Mouse (Mus musculus): ENCODE measurements around the gene Tmem143. TPM values are rescaled to one million over a fixed set of nuclear protein-coding genes. Genes with fewer than 3 reads are reported as not detected.

Tmem143 gene
- polyA plus RNA-seq, 1 experiment from 2014 or later = 8.7 TPM

DNA sequence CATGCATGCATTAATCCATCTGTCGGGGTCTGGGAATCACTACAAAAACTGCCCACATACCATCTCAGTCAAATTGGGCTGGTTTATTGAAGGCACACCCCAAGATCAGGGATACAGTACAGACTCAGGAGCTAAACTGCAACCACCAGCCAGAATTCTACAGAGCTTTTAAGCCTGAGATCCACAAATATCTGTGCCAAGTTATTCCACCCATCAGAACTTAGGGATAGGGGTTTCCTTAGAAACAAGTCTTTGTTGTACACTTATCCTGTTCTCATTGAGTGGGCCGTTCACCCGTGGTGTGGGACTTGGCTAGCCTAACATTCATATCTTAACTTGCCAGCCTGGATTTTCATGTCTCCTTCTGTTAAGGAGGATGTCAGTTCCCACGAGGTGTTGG is 52.3 kb downstream of the Tmem143 start:
- Histone ChIP-seq H3K4me3 (ENCODE audit: control insufficient read depth in 1 of 2, insufficient read depth in 1 of 2, low read depth in 1 of 2, low read length in 2 of 2) (no peak overlapping the region), H3K4me2 (ENCODE audit: low read length) (no peak overlapping the region), H3K4me1 (ENCODE audit: control insufficient read depth in 2 of 2, insufficient read depth in 2 of 2, low read length in 2 of 2) (no peaks in the 10 kb centered on the region), H3K9ac (ENCODE audit: low read length) (no peak overlapping the region), H3K27me3 (ENCODE audit: control insufficient read depth, insufficient read depth, low read length) (no peaks in the 10 kb centered on the region), H3K36me3 (ENCODE audit: control insufficient read depth, insufficient read depth, low read length) (no peaks in the 10 kb centered on the region), H3K27ac (replicated peaks in 1 of 2; ENCODE audit: control insufficient read depth in 1 of 2, insufficient read depth in 1 of 2, low read depth in 2 of 2, low read length in 2 of 2) (no peak overlapping the region), H3K9me3 (ENCODE audit: control insufficient read depth, low read length) (no peaks in the 10 kb centered on the region)
- WGBS = 66% methylated on average over 4 of the region's 4 CpGs
- no peak for ATAC-seq (ENCODE audit: insufficient number of reproducible peaks, insufficient read depth, low FRiP score, low read depth)

DNA sequence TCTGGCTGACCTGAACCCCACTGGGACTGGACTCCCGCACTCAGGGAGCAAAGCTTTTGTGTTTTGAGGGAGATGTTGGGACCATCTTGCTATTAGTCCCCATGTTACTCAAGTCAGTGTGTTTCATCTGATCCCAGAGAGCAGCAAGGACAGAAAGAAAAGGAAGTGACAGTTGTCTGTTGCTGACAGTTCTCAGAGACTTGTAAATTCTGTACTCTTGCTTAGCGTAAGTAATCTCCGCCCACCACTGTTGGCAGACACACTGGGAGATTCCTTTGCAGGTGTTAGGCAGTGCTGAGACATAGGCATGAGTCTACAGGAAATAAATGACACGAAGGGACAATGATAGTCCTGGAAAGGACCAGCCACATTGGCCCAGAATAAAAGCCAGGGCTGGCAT is 59.9 kb downstream of the Tmem143 start:
- Histone ChIP-seq H3K4me2 (ENCODE audit: low read length) (no peak overlapping the region), H3K9me3 (ENCODE audit: control insufficient read depth, low read length) (no peaks in the 10 kb centered on the region), H3K27me3 (ENCODE audit: control insufficient read depth, insufficient read depth, low read length) (no peaks in the 10 kb centered on the region), H3K9ac (ENCODE audit: low read length) (no peak overlapping the region), H3K4me1 (ENCODE audit: control insufficient read depth in 2 of 2, insufficient read depth in 2 of 2, low read length in 2 of 2) (no peaks in the 10 kb centered on the region), H3K36me3 (ENCODE audit: control insufficient read depth, insufficient read depth, low read length) (no peaks in the 10 kb centered on the region), H3K4me3 (ENCODE audit: control insufficient read depth in 1 of 2, insufficient read depth in 1 of 2, low read depth in 1 of 2, low read length in 2 of 2) (no peak overlapping the region), H3K27ac (replicated peaks in 1 of 2; ENCODE audit: control insufficient read depth in 1 of 2, insufficient read depth in 1 of 2, low read depth in 2 of 2, low read length in 2 of 2) (no peak overlapping the region)
- 49% methylated on average over 4 of the region's 4 CpGs for WGBS
- ATAC-seq (ENCODE audit: insufficient number of reproducible peaks, insufficient read depth, low FRiP score, low read depth) = no peak

Other genes with a start within 250 kb of the Tmem143 start
- 2.4 and 2.7 TPM in 2 replicates for gene Fut2, start 230.5 kb upstream of the Tmem143 start, polyA plus RNA-seq (2014; fragmentation: Nextera tagmentation; extraction: Ambion mirVana)
- not detected in 2 replicates for gene Ntn5, start 212.9 kb upstream of the Tmem143 start, polyA plus RNA-seq (2014; fragmentation: Nextera tagmentation; extraction: Ambion mirVana)
- 0.28 and 0.41 TPM in 2 replicates for gene Sec1, start 202.5 kb upstream of the Tmem143 start, polyA plus RNA-seq (2014; fragmentation: Nextera tagmentation; extraction: Ambion mirVana)
- gene Car11, start 197.1 kb upstream of the Tmem143 start, polyA plus RNA-seq (2014; fragmentation: Nextera tagmentation; extraction: Ambion mirVana) = 6.8 and 8.0 TPM in 2 replicates
- 4.5 and 7.3 TPM in 2 replicates for gene Dbp, start 191.9 kb upstream of the Tmem143 start, polyA plus RNA-seq (2014; fragmentation: Nextera tagmentation; extraction: Ambion mirVana)
- 666 and 743 TPM in 2 replicates for gene Rpl18, start 181.5 kb upstream of the Tmem143 start, polyA plus RNA-seq (2014; fragmentation: Nextera tagmentation; extraction: Ambion mirVana)
- 11.9 and 12.5 TPM in 2 replicates for gene Sphk2, start 178.9 kb upstream of the Tmem143 start, polyA plus RNA-seq (2014; fragmentation: Nextera tagmentation; extraction: Ambion mirVana)
- gene Fam83e, start 175.7 kb upstream of the Tmem143 start, polyA plus RNA-seq (2014; fragmentation: Nextera tagmentation; extraction: Ambion mirVana) = 0.16 and 0.31 TPM in 2 replicates
- gene Spaca4, start 171.1 kb upstream of the Tmem143 start, polyA plus RNA-seq (2014; fragmentation: Nextera tagmentation; extraction: Ambion mirVana) = not detected in 2 replicates
- 0.31 and 1.1 TPM in 2 replicates for gene Lmtk3, start 113.2 kb upstream of the Tmem143 start, polyA plus RNA-seq (2014; fragmentation: Nextera tagmentation; extraction: Ambion mirVana)
- 0.30 and 0.81 TPM in 2 replicates for gene Sult2b1, start 112.3 kb upstream of the Tmem143 start, polyA plus RNA-seq (2014; fragmentation: Nextera tagmentation; extraction: Ambion mirVana)
- 88.6 and 89.7 TPM in 2 replicates for gene Cyth2, start 82.4 kb upstream of the Tmem143 start, polyA plus RNA-seq (2014; fragmentation: Nextera tagmentation; extraction: Ambion mirVana)
- gene Kcnj14, start 72.2 kb upstream of the Tmem143 start, polyA plus RNA-seq (2014; fragmentation: Nextera tagmentation; extraction: Ambion mirVana) = 0.26 and 0.78 TPM in 2 replicates
- gene Grwd1, start 66.0 kb upstream of the Tmem143 start, polyA plus RNA-seq (2014; fragmentation: Nextera tagmentation; extraction: Ambion mirVana) = 33.5 and 36.2 TPM in 2 replicates
- 85.7 and 125 TPM in 2 replicates for gene Kdelr1, start 24.2 kb upstream of the Tmem143 start, polyA plus RNA-seq (2014; fragmentation: Nextera tagmentation; extraction: Ambion mirVana)
- 0.12 and 0.15 TPM in 2 replicates for gene Grin2d, start 18.6 kb upstream of the Tmem143 start, polyA plus RNA-seq (2014; fragmentation: Nextera tagmentation; extraction: Ambion mirVana)
- 0.86 and 1.5 TPM in 2 replicates for gene Syngr4, start 227 bp upstream of the Tmem143 start, polyA plus RNA-seq (2014; fragmentation: Nextera tagmentation; extraction: Ambion mirVana)
- 76.6 and 90.5 TPM in 2 replicates for gene Emp3, start 24.5 kb downstream of the Tmem143 start, polyA plus RNA-seq (2014; fragmentation: Nextera tagmentation; extraction: Ambion mirVana)
- gene Ccdc114, start 27.1 kb downstream of the Tmem143 start, polyA plus RNA-seq (2014; fragmentation: Nextera tagmentation; extraction: Ambion mirVana) = 2.4 and 2.7 TPM in 2 replicates
- not detected in 2 replicates for gene Abcc6, start 133.4 kb downstream of the Tmem143 start, polyA plus RNA-seq (2014; fragmentation: Nextera tagmentation; extraction: Ambion mirVana)
- gene Nomo1, start 136.8 kb downstream of the Tmem143 start, polyA plus RNA-seq (2014; fragmentation: Nextera tagmentation; extraction: Ambion mirVana) = 18.1 and 20.3 TPM in 2 replicates
- 8.0 and 8.1 TPM in 2 replicates for gene Kcnj11, start 203.8 kb downstream of the Tmem143 start, polyA plus RNA-seq (2014; fragmentation: Nextera tagmentation; extraction: Ambion mirVana)

Data from heart, embryonic 14.5 days (tissue).